Mouse (Mus musculus) embryonic facial prominence, embryonic 14.5 days (tissue): Measurements from ENCODE around the gene Tespa1. TPM values are rescaled to one million over a fixed set of nuclear protein-coding genes. Genes with fewer than 3 reads are reported as not detected.
"Not testable (repeated sequence)": the region's sequence is repeated elsewhere in the genome, so short reads cannot be mapped to it uniquely, and the experiment has no call there.

Experiments
- ATAC-seq: fragments of 200-750 bp; cut with Nextera tagmentation; 2 replicates; pipeline ENCODE4 v1.8.0; 2017; ENCODE audit warnings: low read depth, moderate number of reproducible peaks, moderate TSS enrichment
- DNase-seq: peaks from one replicate; pipeline ENCODE4 v3.0.0-alpha.2; 2015; ENCODE audit warnings: low spot score
- H3K27ac ChIP-seq: fragments of 300-500 bp; sonication (generic); replicated peaks from 2 replicates; pipeline ENCODE4 v1.5.1; 2014; ENCODE audit warnings: low read depth, mild to moderate bottlenecking, low read length, moderate library complexity
- H3K27me3 ChIP-seq: fragments of 300-500 bp; sonication (generic); replicated peaks from 2 replicates; pipeline ENCODE4 v1.6.1; 2014; ENCODE audit warnings: low read length; ENCODE audit not compliant: control insufficient read depth, insufficient read depth
- H3K36me3 ChIP-seq: fragments of 300-500 bp; sonication (generic); 2 replicates; pipeline ENCODE4 v1.6.1; 2014; ENCODE audit warnings: low read length, mixed read lengths; ENCODE audit not compliant: control insufficient read depth, insufficient read depth
- H3K4me1 ChIP-seq: fragments of 300-500 bp; sonication (generic); 2 replicates; pipeline ENCODE4 v1.6.1; 2014; ENCODE audit warnings: antibody characterized with exemption, low read length; ENCODE audit not compliant: control insufficient read depth, insufficient read depth
- H3K4me2 ChIP-seq: fragments of 300-500 bp; sonication (generic); 2 replicates; pipeline ENCODE4 v1.6.1; 2014; ENCODE audit warnings: low read depth, mild to moderate bottlenecking, low read length, moderate library complexity, mixed read lengths
- H3K4me3 ChIP-seq: fragments of 300-500 bp; sonication (generic); 2 replicates; pipeline ENCODE4 v1.5.1; 2014; ENCODE audit warnings: low read depth, mild to moderate bottlenecking, low read length
- H3K9ac ChIP-seq: fragments of 300-500 bp; sonication (generic); 2 replicates; pipeline ENCODE4 v1.6.1; 2014; ENCODE audit warnings: low read depth, mild to moderate bottlenecking, low read length, moderate library complexity, mixed read lengths
- H3K9me3 ChIP-seq: fragments of 300-500 bp; sonication (generic); 2 replicates; pipeline ENCODE4 v1.6.1; 2016; ENCODE audit warnings: low read length; ENCODE audit not compliant: control insufficient read depth
- WGBS: fragments of 180-500 bp; shearing (Covaris S2); extraction: QIAGEN DNeasy Blood & Tissue Kit; methylation state at CpG from one replicate; pipeline ENCODE4 v1.1.7; 2014; 5-methylcytosine and 5-hydroxymethylcytosine counted together
- polyA plus RNA-seq: library from polyadenylated mRNA; unstranded; fragments of >200 nt; fragmentation: Nextera tagmentation; extraction: Ambion mirVana; gene quantifications from 2 replicates; pipeline ENCODE4 v1.2.1, GENCODE M21; 2014

Gene Tespa1
- polyA plus RNA-seq: 1.7 and 2.2 TPM in 2 replicates

DNA sequence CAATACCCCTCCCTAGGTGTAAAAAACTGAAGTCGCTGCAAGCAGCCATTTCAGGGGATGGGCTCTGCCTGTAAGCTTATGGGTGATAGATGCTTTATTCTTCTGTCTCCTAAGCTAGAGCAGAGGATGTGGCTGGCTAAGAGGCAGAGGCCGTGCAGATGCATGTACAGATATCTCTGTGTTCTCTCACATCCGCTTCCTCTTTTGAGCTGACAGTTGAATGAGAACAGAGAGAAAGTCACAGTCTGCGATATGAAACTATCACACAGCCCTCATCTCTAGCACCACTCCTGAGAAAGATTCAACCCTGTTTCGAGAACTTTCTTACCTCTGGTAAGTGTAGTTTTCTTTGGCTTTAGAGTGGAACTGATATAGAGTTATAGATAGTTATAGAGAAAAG, at the start of gene Tespa1:
Gene Tespa1, plus strand, starts transcription at position 234 of the 400 bp plus-strand sequence.
- no peak within 1 kb of the TSS for H3K4me2 ChIP-seq
- ATAC-seq (no peak), DNase-seq (no peak)
- 79% methylated on average over 5 of the region's 5 CpGs for WGBS
- no peak within 1 kb of the TSS for H3K4me3 ChIP-seq
- no peak within 1 kb of the TSS for H3K27ac ChIP-seq
- H3K9ac ChIP-seq: no peak within 1 kb of the TSS
- H3K4me1 ChIP-seq: no peaks in the 10 kb centered on the region
- H3K9me3 ChIP-seq: no peaks in the 10 kb centered on the region
- no peaks in the 10 kb centered on the region for H3K27me3 ChIP-seq
- no peaks in the 10 kb centered on the region for H3K36me3 ChIP-seq

DNA sequence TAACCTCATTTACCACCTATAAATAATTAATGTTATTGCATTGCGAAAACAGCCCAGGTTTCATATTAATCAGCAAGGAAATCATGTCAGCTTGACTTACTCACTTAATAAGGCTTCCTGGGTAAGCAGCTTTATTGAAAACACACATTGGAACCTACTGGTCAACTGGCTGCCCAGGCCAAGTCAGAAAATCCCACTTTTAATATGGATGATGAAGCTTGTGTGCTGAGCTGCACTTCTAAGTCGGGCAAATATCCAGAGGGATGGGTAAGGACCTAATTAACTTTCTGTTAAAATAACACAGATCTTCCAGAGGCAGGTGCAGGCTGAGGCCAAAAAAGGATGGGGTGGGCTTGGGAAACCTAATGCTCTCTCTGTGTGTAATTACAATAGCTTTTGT, 46.9 kb upstream of the Tespa1 start:
- Histone ChIP-seq H3K4me2 (no peak overlapping the region), H3K27me3 (no peaks in the 10 kb centered on the region), H3K36me3 (no peaks in the 10 kb centered on the region), H3K4me1 (no peaks in the 10 kb centered on the region), H3K4me3 (no peak overlapping the region), H3K27ac (no peak overlapping the region), H3K9ac (no peak overlapping the region), H3K9me3 (no peaks in the 10 kb centered on the region)
- DNase-seq (no peak), ATAC-seq (no peak)
- 61% methylated on average over 2 of the region's 2 CpGs for WGBS

DNA sequence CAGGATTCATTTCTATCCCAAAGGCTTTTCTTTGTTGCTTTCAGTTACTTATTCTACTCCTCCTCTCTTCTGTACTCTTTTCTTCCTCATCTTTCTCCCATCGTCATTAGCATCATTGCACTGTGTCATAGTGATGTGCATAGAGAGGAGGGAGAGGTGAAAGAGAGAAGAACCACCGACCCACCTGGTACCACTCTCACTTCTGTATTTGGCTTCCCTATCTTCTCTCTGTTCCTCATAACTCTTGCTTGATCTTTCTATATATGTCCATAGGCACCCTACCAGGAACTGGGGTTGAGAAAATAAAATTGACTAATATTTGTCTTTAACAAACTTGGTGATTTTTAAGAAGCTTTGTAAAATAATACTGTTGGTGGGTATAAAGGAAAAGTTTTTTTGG, 46.2 kb upstream of the Tespa1 start:
- H3K36me3 ChIP-seq: no peaks in the 10 kb centered on the region
- H3K27me3 ChIP-seq: no peaks in the 10 kb centered on the region
- H3K27ac ChIP-seq: no peak overlapping the region
- no peak overlapping the region for H3K4me2 ChIP-seq
- WGBS: 75% methylated on average over 2 of the region's 2 CpGs
- H3K9me3 ChIP-seq: no peaks in the 10 kb centered on the region
- H3K4me1 ChIP-seq: no peaks in the 10 kb centered on the region
- no peak overlapping the region for H3K4me3 ChIP-seq
- ATAC-seq (no peak), DNase-seq (no peak)
- H3K9ac ChIP-seq: no peak overlapping the region

- ATAC-seq (0 out of 2 replicates have a peak, but pooled peaks have one; percentile 65), DNase-seq (peak; percentile 75)
- Histone ChIP-seq H3K4me1 (no peaks in the 10 kb centered on the region), H3K36me3 (no peaks in the 10 kb centered on the region), H3K27me3 (no peaks in the 10 kb centered on the region), H3K4me2 (no peak within 1 kb of the TSS), H3K4me3 (no peak within 1 kb of the TSS), H3K9ac (no peak within 1 kb of the TSS), H3K9me3 (no peaks in the 10 kb centered on the region), H3K27ac (no peak within 1 kb of the TSS)
- WGBS: under 1% methylated on average over 7 of the region's 7 CpGs
Observed at GRCm38 (mm10) chr10:130280066-130280465, 42.6 kb upstream of the Tespa1 start, which contains the start of gene Neurod4. Gene Neurod4, minus strand, starts transcription at chr10:130280240.

- no peaks in the 10 kb centered on the region for H3K27me3 ChIP-seq
- WGBS: 13% methylated on average over 1 of the region's 1 CpGs
- no peak overlapping the region for H3K4me3 ChIP-seq
- no peaks in the 10 kb centered on the region for H3K9me3 ChIP-seq
- no peak overlapping the region for H3K9ac ChIP-seq
- H3K36me3 ChIP-seq: no peaks in the 10 kb centered on the region
- ATAC-seq (no peak; the same call in 1 of the 2 replicates), DNase-seq (peak; percentile 1)
- H3K4me1 ChIP-seq: no peaks in the 10 kb centered on the region
- no peak overlapping the region for H3K27ac ChIP-seq
- no peak overlapping the region for H3K4me2 ChIP-seq
Observed at GRCm38 (mm10) chr10:130281982-130282449, 40.7 kb upstream of the Tespa1 start.

DNA sequence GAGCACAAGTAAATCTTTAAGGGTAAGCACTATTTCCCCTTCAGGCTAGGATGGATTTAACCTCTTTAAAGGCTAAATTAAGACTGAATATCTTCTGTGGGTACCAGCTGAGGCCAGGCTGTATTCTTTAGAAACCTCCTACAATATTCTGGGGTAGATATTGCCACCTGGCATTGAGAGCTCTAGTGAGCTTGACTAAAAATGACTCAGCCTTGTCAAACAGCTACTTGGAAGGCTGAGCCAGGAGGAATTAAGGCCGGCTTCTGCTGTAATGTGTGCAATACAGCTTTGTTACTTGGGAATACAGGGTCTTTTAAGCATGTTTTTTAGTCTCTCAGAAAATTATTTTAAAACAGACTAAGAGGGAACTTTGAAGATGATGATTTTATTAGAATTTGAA, 35.5 kb upstream of the Tespa1 start:
- no peak overlapping the region for H3K4me2 ChIP-seq
- ATAC-seq (no peak), DNase-seq (no peak)
- no peak overlapping the region for H3K9ac ChIP-seq
- H3K4me3 ChIP-seq: no peak overlapping the region
- H3K27me3 ChIP-seq: no peaks in the 10 kb centered on the region
- H3K4me1 ChIP-seq: no peaks in the 10 kb centered on the region
- H3K9me3 ChIP-seq: no peaks in the 10 kb centered on the region
- WGBS: 61% methylated on average over 1 of the region's 1 CpGs
- no peak overlapping the region for H3K27ac ChIP-seq
- H3K36me3 ChIP-seq: no peaks in the 10 kb centered on the region

GRCm38 (mm10) chr10:130288007-130288406, 34.7 kb upstream of the Tespa1 start:
- H3K27ac ChIP-seq: no peak overlapping the region
- no peak overlapping the region for H3K4me2 ChIP-seq
- DNase-seq (no peak), ATAC-seq (no peak)
- H3K36me3 ChIP-seq: no peaks in the 10 kb centered on the region
- H3K4me3 ChIP-seq: no peak overlapping the region
- no peaks in the 10 kb centered on the region for H3K27me3 ChIP-seq
- no peaks in the 10 kb centered on the region for H3K4me1 ChIP-seq
- WGBS: 52% methylated on average over 3 of the region's 3 CpGs
- no peak overlapping the region for H3K9ac ChIP-seq
- no peaks in the 10 kb centered on the region for H3K9me3 ChIP-seq

DNA sequence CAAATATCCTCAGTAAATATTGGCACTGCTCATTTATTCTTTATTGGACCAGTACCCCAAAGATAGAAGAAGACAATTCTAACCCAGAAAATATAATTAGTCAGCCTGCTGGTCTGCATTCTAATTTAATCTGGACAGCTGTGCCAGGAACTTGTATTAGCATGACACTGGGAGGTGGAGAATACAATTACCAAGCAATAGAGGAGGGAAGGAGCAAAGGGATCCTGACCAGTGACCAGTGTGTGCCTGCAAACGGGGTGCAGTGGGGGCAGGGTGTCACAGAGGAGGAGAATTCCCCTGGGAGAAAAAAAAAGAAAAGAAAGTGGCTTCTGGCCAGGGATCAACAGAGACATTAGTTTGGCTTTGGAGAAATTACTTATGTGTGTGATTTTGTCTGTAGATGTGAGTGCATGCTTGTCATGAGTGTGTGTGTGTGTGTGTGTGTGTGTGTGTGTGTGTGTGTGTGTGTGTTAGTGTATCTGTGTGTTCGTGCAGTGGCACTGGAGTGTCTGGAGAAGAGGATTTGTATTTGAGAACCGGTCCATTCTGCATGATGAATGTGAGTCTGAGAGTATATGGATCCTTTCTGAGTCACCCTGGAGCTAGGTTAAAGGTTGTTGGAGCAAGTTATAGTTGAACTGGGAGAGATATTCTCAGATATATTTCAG, 28.8 kb upstream of the Tespa1 start:
- no peak overlapping the region for H3K4me3 ChIP-seq
- H3K9ac ChIP-seq: no peak overlapping the region
- H3K27me3 ChIP-seq: no peaks in the 10 kb centered on the region
- 27% methylated on average over 3 of the region's 3 CpGs for whole genome bisulfite sequencing
- H3K9me3 ChIP-seq: no peaks in the 10 kb centered on the region
- H3K27ac ChIP-seq: no peak overlapping the region
- ATAC-seq: no peak
- no peaks in the 10 kb centered on the region for H3K4me1 ChIP-seq
- H3K4me2 ChIP-seq: no peak overlapping the region
- H3K36me3 ChIP-seq: no peaks in the 10 kb centered on the region
- peak; percentile 1 for DNase-seq

- DNase-seq, H3K4me2 ChIP-seq, H3K27ac ChIP-seq, H3K4me3 ChIP-seq, H3K27me3 ChIP-seq, H3K9me3 ChIP-seq, H3K4me1 ChIP-seq, ATAC-seq, H3K36me3 ChIP-seq, H3K9ac ChIP-seq: not testable (repeated sequence)
- WGBS: 25% methylated on average over 4 of the region's 4 CpGs
Observed at GRCm38 (mm10) chr10:130298748-130299147, 23.9 kb upstream of the Tespa1 start.
